Mouse (Mus musculus) stomach, embryonic 16.5 days (tissue): ENCODE measurements around the gene Gnl3l. TPM values are rescaled to one million over a fixed set of nuclear protein-coding genes. Genes with fewer than 3 reads are reported as not detected.
A peak's percentile ranks its signal among the peaks of the same experiment; 100 is the strongest.

Source experiments
- ATAC-seq: fragments of 200-750 bp; cut with Nextera tagmentation; 2 replicates; pipeline ENCODE4 v1.8.0; 2017; ENCODE audit warnings: moderate number of reproducible peaks, moderate TSS enrichment; ENCODE audit not compliant: insufficient read depth, low FRiP score
- H3K27ac ChIP-seq: fragments of 300-500 bp; sonication (generic); 2 replicates; pipeline ENCODE4 v1.5.1; 2014; ENCODE audit warnings: low read length
- H3K27me3 ChIP-seq: fragments of 300-500 bp; sonication (generic); 2 replicates; pipeline ENCODE4 v1.6.1; 2014; ENCODE audit warnings: low read length, control low read depth, mixed read lengths; ENCODE audit not compliant: control insufficient read depth, insufficient read depth
- H3K36me3 ChIP-seq: fragments of 300-500 bp; sonication (generic); 2 replicates; pipeline ENCODE4 v1.6.1; 2014; ENCODE audit warnings: low read length; ENCODE audit not compliant: control insufficient read depth, insufficient read depth
- H3K4me1 ChIP-seq: fragments of 300-500 bp; sonication (generic); 2 replicates; pipeline ENCODE4 v1.6.1; 2014; ENCODE audit warnings: low read length, control low read depth, mixed read lengths; ENCODE audit not compliant: control insufficient read depth, insufficient read depth
- H3K4me2 ChIP-seq: fragments of 300-500 bp; sonication (generic); 2 replicates; pipeline ENCODE4 v1.6.1; 2014; ENCODE audit warnings: low read depth, low read length, mixed read lengths
- H3K4me3 ChIP-seq: fragments of 300-500 bp; sonication (generic); replicated peaks from 2 replicates; pipeline ENCODE4 v1.5.1; 2014; ENCODE audit warnings: mild to moderate bottlenecking, low read length
- H3K9ac ChIP-seq: fragments of 300-500 bp; sonication (generic); 2 replicates; pipeline ENCODE4 v1.6.1; 2014; ENCODE audit warnings: low read length
- H3K9me3 ChIP-seq: fragments of 300-500 bp; sonication (generic); replicated peaks from 2 replicates; pipeline ENCODE4 v1.6.1; 2016; ENCODE audit warnings: low read length, control low read depth; ENCODE audit not compliant: control insufficient read depth
- WGBS: fragments of 180-500 bp; shearing (Covaris S2); extraction: QIAGEN DNeasy Blood & Tissue Kit; methylation state at CpG from one replicate; pipeline ENCODE4 v1.1.7; 2014; 5-methylcytosine and 5-hydroxymethylcytosine counted together
- polyA plus RNA-seq: library from polyadenylated mRNA; unstranded; fragments of >200 nt; fragmentation: Nextera tagmentation; extraction: Ambion mirVana; gene quantifications from 2 replicates; pipeline ENCODE4 v1.2.1, GENCODE M21; 2015

The Gnl3l gene
- 25.2 and 26.7 TPM in 2 replicates for polyA plus RNA-seq

DNA sequence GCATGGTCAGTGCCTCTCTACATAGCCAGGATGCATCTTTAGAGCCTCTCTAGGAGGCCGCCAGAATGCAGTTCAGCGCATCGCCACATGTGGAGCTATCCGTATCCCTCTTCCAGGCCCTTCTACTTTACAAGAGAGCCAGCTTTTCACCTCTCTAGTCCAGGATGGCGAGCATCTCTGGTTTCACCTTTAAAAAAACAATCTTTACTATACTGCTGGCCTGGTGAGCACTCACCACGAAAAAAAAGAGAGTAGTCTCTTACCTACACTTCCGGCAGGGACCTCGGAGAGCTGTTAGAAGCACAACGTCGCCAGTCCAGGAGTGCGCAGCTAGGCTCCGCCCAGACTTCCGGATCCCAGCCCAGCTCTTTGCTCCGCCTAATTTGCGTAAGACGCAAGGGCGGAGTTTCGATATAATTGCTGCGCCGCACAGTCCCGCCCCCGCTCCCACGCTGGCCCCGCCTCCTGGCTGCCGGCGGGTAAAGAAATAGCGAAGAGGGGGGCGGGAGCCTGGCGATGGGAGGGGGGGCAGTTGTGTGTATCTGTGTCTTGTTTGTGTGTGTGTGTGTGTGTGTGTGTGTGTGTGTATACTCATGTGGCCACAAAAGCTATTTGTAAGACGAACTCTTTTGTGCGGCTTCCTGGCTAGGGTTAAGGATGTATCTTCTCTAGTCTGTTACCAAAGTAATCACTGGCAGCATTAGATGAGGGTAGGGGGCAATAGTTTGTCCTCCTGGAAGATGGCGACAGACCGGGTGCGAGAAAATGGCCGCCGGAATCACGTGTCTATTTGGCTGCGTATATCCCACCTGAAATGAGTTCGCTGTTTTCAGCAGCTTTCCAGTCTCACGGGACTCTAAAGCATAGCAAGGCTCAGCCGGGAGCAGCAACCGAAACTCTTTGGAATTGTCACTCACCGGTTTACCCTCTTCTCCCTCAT lies at the start of gene Gnl3l:
Gene Gnl3l, minus strand, starts transcription at position 385 of the 940 bp plus-strand sequence.
- peak within 1 kb of the TSS; percentile 70 for H3K27ac ChIP-seq
- 17% methylated on average over 43 of the region's 43 CpGs for WGBS
- peak within 1 kb of the TSS; percentile 61 for H3K4me2 ChIP-seq
- 0 out of 2 replicates have a peak, but pooled peaks cover 4% of the 10 kb centered on the region for H3K4me1 ChIP-seq
- no peaks in the 10 kb centered on the region for H3K9me3 ChIP-seq
- peak within 1 kb of the TSS; percentile 54 for H3K4me3 ChIP-seq
- no peaks in the 10 kb centered on the region for H3K36me3 ChIP-seq
- peak; percentile 98 for ATAC-seq
- no peaks in the 10 kb centered on the region; the same call in 1 of the 2 replicates for H3K27me3 ChIP-seq
- H3K9ac ChIP-seq = peak within 1 kb of the TSS; percentile 68

DNA sequence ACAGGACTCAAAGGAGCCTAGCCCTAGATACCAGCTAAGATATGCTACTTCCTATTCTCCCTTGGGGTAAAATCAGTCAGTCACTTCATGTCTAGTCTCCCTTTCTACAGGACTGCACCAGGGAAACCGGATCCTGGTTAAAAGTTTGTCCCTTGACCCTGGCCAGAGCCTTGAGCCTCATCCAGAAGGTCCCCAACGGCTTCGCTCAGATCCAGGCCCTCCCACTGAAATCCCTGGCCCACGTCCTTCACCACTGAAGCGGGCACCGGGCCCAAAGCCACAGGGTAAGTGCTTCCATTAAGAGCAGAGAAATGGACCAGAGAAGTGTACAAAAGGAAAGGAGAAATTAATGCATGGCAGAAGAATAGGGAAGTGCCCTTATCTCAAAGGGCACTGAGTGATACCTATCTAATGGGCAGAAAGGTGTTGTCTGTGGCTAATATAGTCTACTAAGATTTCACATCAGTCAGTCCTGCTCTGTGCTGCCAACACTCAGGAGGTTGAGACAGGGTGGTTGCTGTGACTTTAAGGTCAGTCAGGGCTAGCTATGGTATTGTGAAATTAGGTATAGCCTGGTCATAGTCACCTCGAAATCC lies 49.0 kb upstream of the Gnl3l start:
- 90% methylated on average over 7 of the region's 7 CpGs for WGBS
- no peak overlapping the region for H3K27ac ChIP-seq
- no peaks in the 10 kb centered on the region for H3K9me3 ChIP-seq
- no peak overlapping the region for H3K9ac ChIP-seq
- no peaks in the 10 kb centered on the region for H3K27me3 ChIP-seq
- H3K4me3 ChIP-seq = no peak overlapping the region
- no peak for ATAC-seq
- no peak overlapping the region for H3K4me2 ChIP-seq
- H3K4me1 ChIP-seq = no peaks in the 10 kb centered on the region
- H3K36me3 ChIP-seq = no peaks in the 10 kb centered on the region

DNA sequence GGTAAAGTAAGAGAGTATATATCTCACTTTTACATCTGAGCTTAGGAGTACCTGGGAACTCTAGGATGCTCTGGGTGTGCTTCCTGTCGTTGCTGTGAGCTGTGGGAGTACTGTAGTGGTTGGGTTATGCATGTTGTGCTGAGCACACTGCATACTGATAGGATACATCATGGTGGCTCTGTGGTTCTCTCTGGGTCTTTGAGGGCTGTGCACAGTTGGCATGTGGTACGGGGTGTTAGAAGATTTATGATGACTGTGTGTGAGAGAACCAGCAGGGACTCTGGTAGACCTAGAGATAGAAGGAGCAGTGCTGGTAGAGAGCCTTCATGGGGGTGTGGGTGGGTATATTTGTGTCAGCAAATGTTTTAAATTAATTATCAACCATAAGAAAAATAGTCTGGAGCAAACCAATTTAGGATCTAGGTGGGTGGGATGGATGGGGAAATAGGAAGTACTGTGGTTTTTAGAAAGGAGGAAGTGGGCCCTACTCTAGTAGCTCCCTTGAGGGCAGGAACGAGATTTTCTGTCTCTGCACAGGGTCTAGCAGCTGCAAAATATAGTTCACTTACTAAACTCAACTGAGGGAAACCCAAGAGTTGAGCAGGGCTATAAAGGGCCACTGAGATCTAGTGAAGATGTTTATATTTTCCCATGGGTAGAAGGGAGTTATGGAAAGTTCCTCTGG lies 44.6 kb upstream of the Gnl3l start:
- H3K4me3 ChIP-seq = no peak overlapping the region
- ATAC-seq = no peak
- H3K27me3 ChIP-seq = no peaks in the 10 kb centered on the region
- no peaks in the 10 kb centered on the region for H3K9me3 ChIP-seq
- no peaks in the 10 kb centered on the region for H3K36me3 ChIP-seq
- no peak overlapping the region for H3K4me2 ChIP-seq
- 61% methylated on average over 3 of the region's 3 CpGs for WGBS
- no peak overlapping the region for H3K27ac ChIP-seq
- H3K9ac ChIP-seq = no peak overlapping the region
- H3K4me1 ChIP-seq = no peaks in the 10 kb centered on the region

DNA sequence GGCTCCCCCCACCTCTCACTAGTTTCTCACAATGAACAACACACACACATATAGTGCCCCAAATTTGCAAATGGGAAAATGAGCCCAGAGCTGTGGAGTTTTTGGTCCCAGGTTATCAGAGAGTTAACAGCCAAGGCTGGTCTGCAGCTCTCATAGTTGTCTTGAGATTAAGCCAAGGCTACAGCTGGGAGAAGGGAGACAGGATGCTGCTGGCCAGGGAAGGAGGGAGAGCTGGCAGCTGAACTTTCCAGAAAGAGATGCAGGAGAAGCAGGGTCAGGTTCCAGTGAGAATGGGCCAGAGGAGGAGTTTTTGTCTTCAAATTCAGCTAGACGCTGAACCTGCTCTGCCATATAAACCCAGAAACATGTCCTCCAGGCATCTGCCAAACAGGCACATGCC lies 42.2 kb upstream of the Gnl3l start:
- Histone ChIP-seq H3K9ac (no peak overlapping the region), H3K9me3 (no peaks in the 10 kb centered on the region), H3K4me1 (peaks cover 3% of the 10 kb centered on the region; the same call in 1 of the 2 replicates), H3K27me3 (no peaks in the 10 kb centered on the region), H3K4me2 (no peak overlapping the region), H3K36me3 (no peaks in the 10 kb centered on the region), H3K4me3 (no peak overlapping the region), H3K27ac (0 out of 2 replicates have a peak overlapping the region, but pooled peaks have one; percentile 27)
- 67% methylated on average over 1 of the region's 1 CpGs for WGBS
- ATAC-seq = no peak

DNA sequence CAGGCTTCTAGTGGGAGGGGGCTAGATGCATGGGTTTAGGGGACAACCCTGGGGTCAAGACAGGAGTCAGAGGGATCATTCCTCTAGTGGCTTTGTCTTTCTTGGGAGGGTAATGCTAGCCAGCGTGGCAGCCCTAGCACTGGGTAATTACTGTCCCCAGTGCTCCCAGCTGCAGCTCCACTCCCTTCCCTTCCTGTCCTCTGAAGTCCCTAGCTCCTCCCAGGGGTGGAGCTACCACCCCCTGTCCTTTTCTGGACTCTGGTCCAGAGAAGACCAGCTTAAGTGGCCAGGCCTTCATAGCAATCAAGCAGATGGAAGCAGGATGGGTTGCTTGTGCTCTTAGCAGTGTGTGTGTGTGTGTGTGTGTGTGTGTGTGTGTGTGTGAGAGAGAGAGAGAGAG lies 38.4 kb upstream of the Gnl3l start:
- Histone ChIP-seq H3K27me3 (no peaks in the 10 kb centered on the region; the same call in 1 of the 2 replicates), H3K27ac (peak overlapping the region; percentile 38), H3K36me3 (no peaks in the 10 kb centered on the region), H3K4me2 (no peak overlapping the region), H3K4me3 (no peak overlapping the region), H3K4me1 (peaks cover 9% of the 10 kb centered on the region), H3K9me3 (no peaks in the 10 kb centered on the region), H3K9ac (no peak overlapping the region)
- 36% methylated on average over 1 of the region's 1 CpGs for WGBS
- ATAC-seq = peak; percentile 83

DNA sequence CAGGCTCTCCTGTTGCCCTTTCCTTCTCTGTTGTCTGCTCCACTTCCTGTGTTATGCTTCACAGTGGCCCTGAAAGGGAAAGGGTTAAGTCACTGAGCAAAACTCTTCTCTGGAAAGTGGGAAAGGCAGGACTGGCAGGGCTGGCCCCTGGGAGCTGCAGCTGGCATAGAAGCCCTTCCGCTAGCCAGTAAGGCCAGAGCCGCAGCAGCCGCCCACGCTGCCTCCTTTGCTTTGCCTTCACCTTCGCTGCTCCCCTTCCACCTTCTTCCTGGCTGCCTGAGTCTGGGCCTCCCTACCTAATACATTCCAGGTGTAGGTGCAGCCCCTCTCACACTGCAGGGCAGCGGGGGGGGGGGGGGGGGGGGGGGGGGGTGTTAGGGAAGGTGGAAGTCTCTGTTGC lies 37.4 kb upstream of the Gnl3l start:
- Histone ChIP-seq H3K9me3 (no peaks in the 10 kb centered on the region), H3K36me3 (no peaks in the 10 kb centered on the region), H3K4me2 (peak overlapping the region; percentile 27; the same call in 1 of the 2 replicates), H3K4me3 (no peak overlapping the region), H3K27ac (no peak overlapping the region), H3K27me3 (no peaks in the 10 kb centered on the region; the same call in 1 of the 2 replicates), H3K4me1 (peaks cover 9% of the 10 kb centered on the region), H3K9ac (no peak overlapping the region)
- no peak for ATAC-seq
- WGBS = 52% methylated on average over 5 of the region's 6 CpGs

DNA sequence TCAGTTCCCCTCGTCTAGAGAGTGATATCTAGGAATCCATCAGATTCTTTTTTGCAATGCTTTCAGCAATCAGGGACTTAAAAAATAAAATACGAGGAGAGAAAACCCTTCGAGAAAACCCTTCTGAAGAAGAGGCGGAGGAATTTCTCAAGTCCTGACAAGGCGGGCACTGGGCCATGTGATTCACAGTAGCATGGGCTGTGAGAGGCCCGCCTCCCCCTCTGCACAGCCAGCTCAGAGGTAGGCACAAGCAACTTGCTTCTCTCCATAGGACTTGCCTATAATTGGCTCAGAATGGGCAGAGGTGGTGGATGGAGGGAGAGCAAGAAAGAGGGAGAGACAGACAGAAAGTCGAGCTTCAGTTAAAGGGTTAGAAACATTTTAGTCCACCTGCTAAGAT lies 33.2 kb upstream of the Gnl3l start:
- WGBS = 75% methylated on average over 7 of the region's 7 CpGs
- Histone ChIP-seq H3K4me2 (no peak overlapping the region), H3K4me1 (peaks cover 9% of the 10 kb centered on the region)

DNA sequence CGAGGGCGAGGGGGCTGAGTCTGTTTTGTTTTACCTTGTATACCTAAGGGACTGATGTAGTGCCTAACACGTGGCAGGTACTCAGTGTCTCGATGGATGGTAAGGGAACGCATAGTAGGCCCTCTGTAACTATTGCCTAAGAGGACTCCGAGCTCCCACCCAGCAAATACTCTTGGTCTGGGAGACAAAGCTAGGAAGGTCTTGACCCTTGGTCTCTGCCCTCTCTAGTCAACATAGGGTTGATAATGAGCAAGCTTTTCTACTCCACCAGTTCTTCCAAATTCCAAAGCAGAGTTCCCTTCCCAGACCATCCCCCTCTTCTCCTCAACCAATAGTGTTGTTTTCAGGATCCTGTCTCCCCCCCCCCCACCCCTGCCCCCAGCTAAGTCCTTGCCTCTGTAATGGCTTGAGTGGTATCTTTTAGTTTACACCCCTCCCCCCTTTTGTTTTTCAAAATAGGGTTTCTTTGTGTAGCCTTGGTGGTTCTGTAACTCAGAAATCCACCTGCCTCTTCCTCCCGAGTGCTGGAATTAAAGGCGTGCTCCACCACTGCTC lies 32.6 kb upstream of the Gnl3l start:
- Histone ChIP-seq H3K4me3 (no peak overlapping the region), H3K9me3 (no peaks in the 10 kb centered on the region), H3K4me1 (peaks cover 5% of the 10 kb centered on the region), H3K4me2 (peak overlapping the region; percentile 52; the same call in 1 of the 2 replicates), H3K36me3 (no peaks in the 10 kb centered on the region), H3K27me3 (no peaks in the 10 kb centered on the region; the same call in 1 of the 2 replicates), H3K27ac (no peak overlapping the region), H3K9ac (no peak overlapping the region)
- 46% methylated on average over 8 of the region's 8 CpGs for WGBS
- no peak for ATAC-seq

More for the DNA sequence above, 33.2 kb upstream of the Gnl3l start:
- H3K27ac ChIP-seq = no peak overlapping the region
- no peak overlapping the region for H3K9ac ChIP-seq
- ATAC-seq = no peak
- H3K27me3 ChIP-seq = no peaks in the 10 kb centered on the region; the same call in 1 of the 2 replicates
- H3K36me3 ChIP-seq = no peaks in the 10 kb centered on the region
- H3K4me3 ChIP-seq = no peak overlapping the region
- no peaks in the 10 kb centered on the region for H3K9me3 ChIP-seq
